Mouse (Mus musculus) kidney, embryonic 16.5 days (tissue): ENCODE data around the gene Hist2h3b. TPM values are rescaled to one million over a fixed set of nuclear protein-coding genes. Genes with fewer than 3 reads are reported as not detected.
A peak's percentile ranks its signal among the peaks of the same experiment; 100 is the strongest.

Experiments
- ATAC-seq: fragments of 200-750 bp; cut with Nextera tagmentation; 2 replicates; pipeline ENCODE4 v1.8.0; 2017; ENCODE audit warnings: moderate TSS enrichment; ENCODE audit not compliant: low FRiP score, low TSS enrichment
- H3K27ac ChIP-seq: fragments of 300-500 bp; sonication (generic); 2 replicates; pipeline ENCODE4 v1.5.1; 2014; ENCODE audit warnings: low read length
- H3K27me3 ChIP-seq: fragments of 300-500 bp; sonication (generic); 2 replicates; pipeline ENCODE4 v1.6.1; 2014; ENCODE audit warnings: low read length, control low read depth, mixed read lengths; ENCODE audit not compliant: insufficient read depth
- H3K36me3 ChIP-seq: fragments of 300-500 bp; sonication (generic); 2 replicates; pipeline ENCODE4 v1.6.1; 2014; ENCODE audit warnings: low read length, control low read depth, mixed read lengths; ENCODE audit not compliant: insufficient read depth
- H3K4me1 ChIP-seq: fragments of 300-500 bp; sonication (generic); 2 replicates; pipeline ENCODE4 v1.6.1; 2014; ENCODE audit warnings: low read length, control low read depth, mixed read lengths; ENCODE audit not compliant: insufficient read depth
- H3K4me2 ChIP-seq: fragments of 300-500 bp; sonication (generic); replicated peaks from 2 replicates; pipeline ENCODE4 v1.6.1; 2014; ENCODE audit warnings: low read depth, low read length
- H3K4me3 ChIP-seq: fragments of 300-500 bp; sonication (generic); 2 replicates; pipeline ENCODE4 v1.5.1; 2014; ENCODE audit warnings: mild to moderate bottlenecking, low read length
- H3K9ac ChIP-seq: fragments of 300-500 bp; sonication (generic); replicated peaks from 2 replicates; pipeline ENCODE4 v1.6.1; 2014; ENCODE audit warnings: low read length
- H3K9me3 ChIP-seq: fragments of 300-500 bp; sonication (generic); 2 replicates; pipeline ENCODE4 v1.6.1; 2016; ENCODE audit warnings: low read length, control low read depth
- whole genome bisulfite sequencing: fragments of 180-500 bp; shearing (Covaris S2); extraction: QIAGEN DNeasy Blood & Tissue Kit; methylation state at CpG from one replicate; pipeline ENCODE4 v1.1.7; 2014; 5-methylcytosine and 5-hydroxymethylcytosine counted together
- polyA plus RNA-seq: library from polyadenylated mRNA; unstranded; fragments of >200 nt; fragmentation: Nextera tagmentation; extraction: Ambion mirVana; gene quantifications from 2 replicates; pipeline ENCODE4 v1.2.1, GENCODE M21; 2015

Gene Hist2h3b
- polyA plus RNA-seq, 1 experiment from 2014 or later = 35.4 TPM

- Histone ChIP-seq H3K4me2 (no peak overlapping the region), H3K27ac (no peak overlapping the region), H3K9me3 (no peaks in the 10 kb centered on the region), H3K36me3 (no peaks in the 10 kb centered on the region), H3K4me3 (no peak overlapping the region), H3K9ac (no peak overlapping the region), H3K27me3 (peaks cover 4% of the 10 kb centered on the region; the same call in 1 of the 2 replicates), H3K4me1 (no peaks in the 10 kb centered on the region)
- ATAC-seq = no peak
- 41% methylated on average over 6 of the region's 6 CpGs for WGBS
Measured at GRCm38 (mm10) chr3:96292641-96293040, 24.2 kb downstream of the Hist2h3b start.

- WGBS = 57% methylated on average over 5 of the region's 5 CpGs
- Histone ChIP-seq H3K27ac (no peak overlapping the region), H3K36me3 (no peaks in the 10 kb centered on the region), H3K27me3 (peaks cover 4% of the 10 kb centered on the region; the same call in 1 of the 2 replicates), H3K4me3 (no peak overlapping the region), H3K4me2 (no peak overlapping the region), H3K9ac (no peak overlapping the region), H3K9me3 (no peaks in the 10 kb centered on the region), H3K4me1 (no peaks in the 10 kb centered on the region)
- ATAC-seq = no peak
Measured at GRCm38 (mm10) chr3:96293368-96293767, 24.9 kb downstream of the Hist2h3b start.

- Histone ChIP-seq H3K4me1 (no peaks in the 10 kb centered on the region), H3K9ac (no peak within 1 kb of the TSS), H3K4me3 (no peak within 1 kb of the TSS), H3K27me3 (peaks cover 4% of the 10 kb centered on the region; the same call in 1 of the 2 replicates), H3K4me2 (no peak within 1 kb of the TSS), H3K9me3 (no peaks in the 10 kb centered on the region), H3K36me3 (no peaks in the 10 kb centered on the region), H3K27ac (no peak within 1 kb of the TSS)
- ATAC-seq = no peak
- 84% methylated on average over 4 of the region's 4 CpGs for WGBS
Measured at GRCm38 (mm10) chr3:96293787-96294186, 25.3 kb downstream of the Hist2h3b start, which contains the start of gene Fcgr1. Gene Fcgr1, minus strand, starts transcription at chr3:96293969.

GRCm38 (mm10) chr3:96298360-96298759 is 29.9 kb downstream of the Hist2h3b start:
- Histone ChIP-seq H3K9me3 (no peaks in the 10 kb centered on the region), H3K4me3 (no peak overlapping the region), H3K4me1 (no peaks in the 10 kb centered on the region), H3K9ac (no peak overlapping the region), H3K36me3 (no peaks in the 10 kb centered on the region), H3K4me2 (no peak overlapping the region), H3K27ac (no peak overlapping the region), H3K27me3 (peaks cover 12% of the 10 kb centered on the region; the same call in 1 of the 2 replicates)
- no peak for ATAC-seq
- 91% methylated on average over 4 of the region's 4 CpGs for WGBS

GRCm38 (mm10) chr3:96299562-96299961 is 31.1 kb downstream of the Hist2h3b start:
- 100% methylated on average over 2 of the region's 2 CpGs for WGBS
- Histone ChIP-seq H3K4me1 (no peaks in the 10 kb centered on the region), H3K9ac (no peak overlapping the region), H3K36me3 (no peaks in the 10 kb centered on the region), H3K27ac (no peak overlapping the region), H3K9me3 (no peaks in the 10 kb centered on the region), H3K4me3 (no peak overlapping the region), H3K27me3 (peaks cover 10% of the 10 kb centered on the region; the same call in 1 of the 2 replicates), H3K4me2 (no peak overlapping the region)
- ATAC-seq = no peak

- Histone ChIP-seq H3K9ac (no peak overlapping the region), H3K36me3 (no peaks in the 10 kb centered on the region)
Measured at GRCm38 (mm10) chr3:96300706-96301529, 32.5 kb downstream of the Hist2h3b start.

GRCm38 (mm10) chr3:96302076-96302475 is 33.6 kb downstream of the Hist2h3b start:
- no peak overlapping the region for H3K4me2 ChIP-seq
- no peak overlapping the region for H3K4me3 ChIP-seq
- WGBS = 86% methylated on average over 5 of the region's 5 CpGs
- ATAC-seq = no peak
- H3K27ac ChIP-seq = no peak overlapping the region
- no peak overlapping the region for H3K9ac ChIP-seq
- no peaks in the 10 kb centered on the region for H3K4me1 ChIP-seq
- peaks cover 10% of the 10 kb centered on the region; the same call in 1 of the 2 replicates for H3K27me3 ChIP-seq
- H3K36me3 ChIP-seq = no peaks in the 10 kb centered on the region
- H3K9me3 ChIP-seq = no peaks in the 10 kb centered on the region

More at GRCm38 (mm10) chr3:96300706-96301529, 32.5 kb downstream of the Hist2h3b start:
- H3K27me3 ChIP-seq = peaks cover 10% of the 10 kb centered on the region; the same call in 1 of the 2 replicates
- H3K4me1 ChIP-seq = no peaks in the 10 kb centered on the region
- 69% methylated on average over 26 of the region's 26 CpGs for WGBS
- H3K27ac ChIP-seq = no peak overlapping the region
- peak overlapping the region; percentile 32 for H3K4me3 ChIP-seq
- H3K4me2 ChIP-seq = peak overlapping the region; percentile 42
- no peak for ATAC-seq
- no peaks in the 10 kb centered on the region for H3K9me3 ChIP-seq

- WGBS = 54% methylated on average over 9 of the region's 9 CpGs
- Histone ChIP-seq H3K4me3 (no peak overlapping the region), H3K4me2 (no peak overlapping the region), H3K9ac (no peak overlapping the region), H3K36me3 (no peaks in the 10 kb centered on the region), H3K9me3 (no peaks in the 10 kb centered on the region), H3K27ac (no peak overlapping the region), H3K4me1 (no peaks in the 10 kb centered on the region), H3K27me3 (peaks cover 4% of the 10 kb centered on the region; the same call in 1 of the 2 replicates)
- ATAC-seq = no peak
Measured at GRCm38 (mm10) chr3:96306506-96306905, 38.1 kb downstream of the Hist2h3b start.

- no peak for ATAC-seq
Measured at GRCm38 (mm10) chr3:96309441-96309840, 41.0 kb downstream of the Hist2h3b start.

More at GRCm38 (mm10) chr3:96309441-96309840, 41.0 kb downstream of the Hist2h3b start:
- Histone ChIP-seq H3K4me2 (no peak overlapping the region), H3K9ac (no peak overlapping the region), H3K4me3 (no peak overlapping the region), H3K9me3 (no peaks in the 10 kb centered on the region), H3K4me1 (no peaks in the 10 kb centered on the region), H3K27me3 (no peaks in the 10 kb centered on the region), H3K27ac (no peak overlapping the region), H3K36me3 (no peaks in the 10 kb centered on the region)
- WGBS = 46% methylated on average over 3 of the region's 3 CpGs
